Mouse (Mus musculus) lung, postnatal 25 days (tissue): ENCODE results near the gene Wdr92.
"Not testable (repeated sequence)": the region's sequence is repeated elsewhere in the genome, so short reads cannot be mapped to it uniquely, and the experiment has no call there.

Experiments used
- DNase-seq: peaks from one replicate; pipeline ENCODE4 v3.0.0; 2022; ENCODE audit warnings: low spot score

The Wdr92 gene

DNA sequence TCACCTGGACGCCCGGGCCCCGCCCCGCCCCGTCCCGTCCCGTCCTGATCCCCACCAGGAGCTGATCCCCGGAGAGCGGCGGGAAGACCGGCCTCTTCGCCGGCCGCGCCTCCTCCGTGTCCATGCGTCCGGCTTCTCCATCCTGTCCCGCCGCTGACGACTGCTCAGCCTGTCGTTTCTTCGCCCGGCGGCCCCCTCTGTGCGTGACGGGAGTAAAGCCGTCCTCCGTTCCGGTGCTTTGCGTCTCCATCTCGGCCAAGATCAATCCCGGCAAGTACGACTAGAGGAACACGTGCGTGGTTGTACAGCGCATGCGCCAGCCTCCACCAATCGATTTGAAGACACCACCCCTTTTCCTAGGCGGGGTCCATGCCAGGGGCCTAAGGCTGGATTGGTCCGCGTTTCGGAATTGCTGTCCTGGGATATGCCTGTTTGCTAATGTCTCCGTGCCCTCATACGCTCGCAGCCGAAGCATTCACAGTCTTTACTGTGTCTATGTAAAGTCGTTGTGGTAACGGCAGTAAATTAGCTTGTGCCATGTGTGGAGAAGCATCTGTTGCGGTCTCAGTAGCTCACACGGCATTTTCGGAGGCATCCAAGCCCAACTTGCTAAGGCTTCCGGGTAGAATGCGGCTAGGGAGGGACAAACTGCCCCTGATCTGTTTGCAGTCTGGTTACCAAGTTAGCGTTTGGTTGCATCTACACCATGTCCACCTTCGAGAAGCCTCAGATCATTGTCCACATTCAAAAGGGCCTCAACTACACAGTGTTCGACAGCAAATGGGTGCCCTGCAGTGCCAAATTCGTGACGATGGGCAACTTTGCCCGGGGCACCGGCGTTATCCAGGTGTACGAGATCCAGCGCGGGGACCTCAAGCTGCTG lies 29.6 kb downstream of the Wdr92 start, which contains the start of gene Pno1:
TSS of gene Pno1 (minus strand) at position 311 of the 883 bp plus-strand sequence.
- peak; percentile 97 for DNase-seq

- DNase-seq = peak; percentile 5
Measured at GRCm38 (mm10) chr11:17212141-17212495, 30.2 kb downstream of the Wdr92 start.

GRCm38 (mm10) chr11:17212903-17213509 lies 31.1 kb downstream of the Wdr92 start:
- no peak for DNase-seq

GRCm38 (mm10) chr11:17215475-17215874 lies 33.6 kb downstream of the Wdr92 start:
- DNase-seq = no peak

DNA sequence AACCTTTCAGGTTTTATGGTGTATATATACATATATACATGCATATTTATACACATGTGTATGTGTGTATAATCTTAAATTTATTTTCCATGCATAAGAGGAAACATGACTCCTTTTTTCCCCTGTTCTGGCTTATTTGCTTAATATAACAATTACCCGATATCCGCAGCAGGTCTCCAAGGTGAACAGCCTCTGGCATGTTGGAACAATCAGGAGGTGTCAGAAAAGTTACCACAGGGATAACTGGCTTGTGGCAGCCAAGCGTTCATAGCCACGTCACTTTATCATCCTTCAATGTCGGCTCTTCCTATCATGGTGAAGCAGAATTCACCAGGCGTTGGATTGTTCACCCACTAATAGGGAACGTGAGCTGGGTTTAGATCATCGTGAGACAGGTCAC lies 39.2 kb downstream of the Wdr92 start:
- no peak for DNase-seq

- DNase-seq = no peak
Measured at GRCm38 (mm10) chr11:17232792-17233191, 50.9 kb downstream of the Wdr92 start.

DNA sequence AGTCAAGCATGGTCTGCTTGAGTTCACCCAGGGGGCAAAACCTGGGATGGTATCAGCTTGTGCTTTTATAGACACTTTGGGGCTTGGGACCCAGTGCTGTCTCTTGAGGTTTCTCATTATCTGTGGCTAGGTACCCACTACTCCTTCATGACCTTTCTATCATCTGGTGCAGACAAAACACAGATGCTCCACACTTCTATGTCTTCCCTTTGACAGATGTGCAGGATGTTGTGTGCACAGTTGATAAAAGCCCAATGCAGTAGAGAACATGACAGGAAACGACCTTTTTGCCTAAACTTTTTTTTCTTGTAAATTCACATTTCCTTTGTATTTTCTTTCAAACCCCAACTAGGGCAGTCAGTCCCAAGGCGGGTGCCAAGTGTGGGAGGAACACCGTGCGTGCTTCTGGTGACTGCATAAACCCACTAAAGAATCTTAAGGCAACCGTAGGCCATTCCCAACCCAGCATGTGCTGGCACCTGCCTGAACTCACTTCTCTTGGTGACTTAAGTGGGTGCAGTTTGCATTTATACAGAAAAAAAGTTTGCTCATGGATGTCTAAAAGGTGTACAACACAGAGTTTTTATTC lies 54.6 kb downstream of the Wdr92 start:
- DNase-seq = no peak

- not testable (repeated sequence) for DNase-seq
Measured at GRCm38 (mm10) chr11:17238598-17238997, 56.7 kb downstream of the Wdr92 start.

DNA sequence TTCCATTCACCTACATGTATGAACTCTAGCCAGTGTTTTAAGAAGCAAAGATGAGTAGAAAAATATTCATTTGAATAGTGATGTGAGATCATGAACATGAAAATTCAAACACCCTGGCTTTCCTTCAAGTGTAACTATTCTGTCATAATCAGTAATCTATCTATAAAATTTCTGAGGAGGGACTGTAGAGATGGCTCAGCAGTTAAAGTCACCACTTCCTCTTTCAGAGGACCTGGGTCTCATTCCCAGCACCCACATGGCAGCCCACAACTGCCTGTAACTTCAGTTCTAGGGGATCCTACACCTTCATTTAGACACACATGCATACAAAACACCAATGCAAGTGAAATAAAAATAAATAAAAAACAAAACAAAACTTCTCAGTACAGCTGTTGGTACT lies 66.8 kb downstream of the Wdr92 start:
- no peak for DNase-seq

DNA sequence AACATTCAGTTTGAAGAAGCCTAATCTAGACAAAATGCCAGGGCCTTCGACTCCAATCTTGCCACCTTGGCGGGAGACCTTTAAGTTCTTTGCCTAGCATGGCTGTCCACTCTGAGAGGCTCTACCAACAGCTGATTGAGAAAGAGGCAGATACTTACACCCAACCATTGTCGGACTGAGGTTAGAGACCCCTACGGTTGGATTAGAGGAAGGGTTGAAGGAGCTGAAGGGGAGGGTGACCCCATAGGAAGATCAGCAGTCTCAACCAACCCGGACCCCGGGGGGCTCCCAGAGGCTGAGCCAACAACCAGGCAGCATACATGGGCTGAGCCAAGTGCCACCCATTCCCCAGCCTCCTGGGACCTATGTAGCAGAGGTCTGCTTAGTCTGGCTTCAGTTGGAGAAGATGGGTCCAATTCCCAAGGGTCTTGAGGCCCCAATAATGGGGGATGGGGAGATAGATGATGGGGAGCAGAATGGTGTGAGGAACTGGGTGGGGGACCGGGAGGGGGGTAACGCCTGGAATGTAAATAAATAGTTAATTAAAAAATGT lies 75.0 kb downstream of the Wdr92 start:
- no peak for DNase-seq

GRCm38 (mm10) chr11:17257443-17257842 lies 75.5 kb downstream of the Wdr92 start, which contains the start of gene C1d:
Gene C1d, plus strand, starts transcription at chr11:17257579.
- DNase-seq = peak; percentile 95

GRCm38 (mm10) chr11:17257861-17258260 lies 76.0 kb downstream of the Wdr92 start:
- DNase-seq = peak; percentile 27

DNA sequence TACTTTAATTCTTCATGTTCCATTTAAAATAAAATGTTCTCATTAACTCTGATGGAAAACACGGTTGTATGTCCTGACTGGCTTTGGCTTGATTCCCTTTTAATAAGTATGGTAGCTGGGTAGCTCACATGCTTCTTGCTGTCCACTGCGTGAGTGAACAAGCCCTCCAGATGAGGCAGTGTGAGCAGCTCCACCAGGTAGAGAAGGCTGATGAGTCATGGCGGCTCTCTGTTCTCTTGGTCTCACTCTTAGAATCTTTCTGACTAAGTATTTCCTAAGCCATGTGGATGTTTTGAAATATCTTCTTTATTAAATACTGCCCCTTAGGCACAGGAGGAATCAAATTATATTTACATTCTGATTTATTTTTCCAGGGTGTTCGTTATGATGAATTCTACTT lies 85.3 kb downstream of the Wdr92 start:
- DNase-seq = no peak

GRCm38 (mm10) chr11:17268801-17269200 lies 86.9 kb downstream of the Wdr92 start:
- no peak for DNase-seq

DNA sequence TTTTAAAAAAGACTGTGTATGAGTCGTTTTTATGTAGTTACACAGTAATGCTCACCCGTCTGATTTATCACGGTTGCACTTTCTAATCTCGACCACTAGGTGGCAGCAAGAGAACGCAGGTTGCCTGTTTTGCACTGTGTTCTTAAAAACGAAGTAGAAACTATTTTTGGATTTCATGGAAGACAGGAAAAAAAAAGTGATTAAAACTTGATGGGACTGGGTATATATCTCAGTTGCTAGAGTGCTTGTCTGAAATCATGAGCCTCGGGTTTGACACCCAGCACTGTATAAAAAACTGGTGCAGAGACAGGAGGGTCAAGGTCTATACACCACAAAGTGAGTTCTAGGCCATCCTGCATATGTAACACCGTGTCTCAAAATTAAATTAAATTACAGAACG lies 98.1 kb downstream of the Wdr92 start:
- peak; percentile 41 for DNase-seq
